Mouse (Mus musculus) ES-E14 (cell line): ENCODE data around the gene Pask.

Experiments used
- HCFC1 ChIP-seq: IDR thresholded peaks from 2 replicates; pipeline ENCODE4 v1.6.1; 2012; ENCODE audit warnings: low read length, inconsistent platforms, borderline replicate concordance; ENCODE audit not compliant: insufficient read depth
- MAFK ChIP-seq: IDR thresholded peaks from 2 replicates; pipeline ENCODE4 v1.6.1; 2014; ENCODE audit warnings: mild to moderate bottlenecking, low read depth, low read length, inconsistent platforms; ENCODE audit not compliant: insufficient read depth
- ZC3H11A ChIP-seq: IDR thresholded peaks from 2 replicates; pipeline ENCODE4 v1.6.1; 2012; ENCODE audit warnings: low read depth, mild to moderate bottlenecking, inconsistent platforms, low read length, borderline replicate concordance

DNA sequence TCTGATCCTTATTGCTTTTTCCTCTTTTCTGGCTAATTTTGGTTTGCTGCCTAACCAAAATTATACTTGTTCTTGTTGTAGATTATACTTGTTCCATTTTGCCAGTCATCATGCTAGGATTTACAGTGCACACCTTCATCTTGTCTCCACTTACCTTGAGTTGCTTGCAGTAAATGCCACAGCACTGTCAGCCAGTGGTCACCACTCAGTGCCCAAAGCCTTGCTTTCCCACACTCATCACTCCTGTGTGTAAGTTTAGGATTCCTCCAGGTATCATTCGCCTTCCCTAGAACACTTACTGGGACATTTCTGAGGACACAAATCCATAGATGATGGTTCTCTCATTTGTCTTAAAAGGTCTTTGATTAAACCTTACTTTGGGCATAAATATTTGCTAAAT is 51.7 kb downstream of the Pask start:
- TF ChIP-seq HCFC1 (no peak), MAFK (no peak), ZC3H11A (no peak)
